Mouse (Mus musculus) embryonic fibroblast, embryonic 13.5 days (primary cell): ENCODE results near the gene Nsl1.

Experiments used
- CTCF ChIP-seq: IDR thresholded peaks from 2 replicates; pipeline ENCODE4 v1.5.1; 2011; ENCODE audit warnings: mild to moderate bottlenecking, control low read depth, low read length, moderate library complexity, borderline replicate concordance; ENCODE audit not compliant: insufficient read depth
- POLR2A ChIP-seq: IDR thresholded peaks from 2 replicates; pipeline ENCODE4 v1.6.1; 2011; ENCODE audit warnings: low read depth, mild to moderate bottlenecking, control low read depth, low read length, moderate library complexity

GRCm38 (mm10) chr1:191042688-191043087 lies 20.1 kb upstream of the Nsl1 start:
- TF ChIP-seq POLR2A (no peak), CTCF (no peak)
